Mouse (Mus musculus) neural tube, embryonic 11.5 days (tissue): Measurements from ENCODE around the gene Lima1. TPM values are rescaled to one million over a fixed set of nuclear protein-coding genes. Genes with fewer than 3 reads are reported as not detected.
"Not testable (repeated sequence)": the region's sequence is repeated elsewhere in the genome, so short reads cannot be mapped to it uniquely, and the experiment has no call there.

Experiments
- ATAC-seq: fragments of 200-750 bp; cut with Nextera tagmentation; 2 replicates; pipeline ENCODE4 v1.8.0; 2017; ENCODE audit warnings: moderate number of reproducible peaks, mild to moderate bottlenecking, moderate TSS enrichment, moderate library complexity; ENCODE audit not compliant: insufficient read depth, low FRiP score, low TSS enrichment
- DNase-seq: peaks from one replicate; pipeline ENCODE4 v3.0.0-alpha.2; 2015; ENCODE audit warnings: low spot score
- H3K27ac ChIP-seq: fragments of 300-500 bp; sonication (generic); 2 replicates; pipeline ENCODE4 v1.5.1; 2014; ENCODE audit warnings: low read depth, mild to moderate bottlenecking, low read length
- H3K27me3 ChIP-seq: fragments of 300-500 bp; sonication (generic); 2 replicates; pipeline ENCODE4 v1.6.1; 2014; ENCODE audit warnings: mild to moderate bottlenecking, low read length, mixed read lengths; ENCODE audit not compliant: control insufficient read depth, insufficient read depth
- H3K36me3 ChIP-seq: fragments of 300-500 bp; sonication (generic); 2 replicates; pipeline ENCODE4 v1.6.1; 2014; ENCODE audit warnings: mild to moderate bottlenecking, low read length, moderate library complexity, mixed read lengths; ENCODE audit not compliant: control insufficient read depth, insufficient read depth
- H3K4me1 ChIP-seq: fragments of 300-500 bp; sonication (generic); 2 replicates; pipeline ENCODE4 v1.6.1; 2014; ENCODE audit warnings: low read length, mixed read lengths; ENCODE audit not compliant: control insufficient read depth, insufficient read depth
- H3K4me2 ChIP-seq: fragments of 300-500 bp; sonication (generic); 2 replicates; pipeline ENCODE4 v1.6.1; 2014; ENCODE audit warnings: low read depth, mild to moderate bottlenecking, moderate library complexity
- H3K4me3 ChIP-seq: fragments of 300-500 bp; sonication (generic); 2 replicates; pipeline ENCODE4 v1.5.1; 2014; ENCODE audit warnings: low read depth, low read length
- H3K9ac ChIP-seq: fragments of 300-500 bp; sonication (generic); 2 replicates; pipeline ENCODE4 v1.6.1; 2014; ENCODE audit warnings: mild to moderate bottlenecking, low read length
- H3K9me3 ChIP-seq: fragments of 300-500 bp; sonication (generic); 2 replicates; pipeline ENCODE4 v1.6.1; 2016; ENCODE audit warnings: low read length; ENCODE audit not compliant: control insufficient read depth
- WGBS: fragments of 180-500 bp; shearing (Covaris S2); extraction: QIAGEN DNeasy Blood & Tissue Kit; methylation state at CpG from one replicate; pipeline ENCODE4 v1.1.7; 2014; 5-methylcytosine and 5-hydroxymethylcytosine counted together
- polyA plus RNA-seq: library from polyadenylated mRNA; unstranded; fragments of >200 nt; fragmentation: Nextera tagmentation; extraction: Ambion mirVana; gene quantifications from 2 replicates; pipeline ENCODE4 v1.2.1, GENCODE M21; 2014

Gene Lima1
- polyA plus RNA-seq = 33.1 and 40.0 TPM in 2 replicates

DNA sequence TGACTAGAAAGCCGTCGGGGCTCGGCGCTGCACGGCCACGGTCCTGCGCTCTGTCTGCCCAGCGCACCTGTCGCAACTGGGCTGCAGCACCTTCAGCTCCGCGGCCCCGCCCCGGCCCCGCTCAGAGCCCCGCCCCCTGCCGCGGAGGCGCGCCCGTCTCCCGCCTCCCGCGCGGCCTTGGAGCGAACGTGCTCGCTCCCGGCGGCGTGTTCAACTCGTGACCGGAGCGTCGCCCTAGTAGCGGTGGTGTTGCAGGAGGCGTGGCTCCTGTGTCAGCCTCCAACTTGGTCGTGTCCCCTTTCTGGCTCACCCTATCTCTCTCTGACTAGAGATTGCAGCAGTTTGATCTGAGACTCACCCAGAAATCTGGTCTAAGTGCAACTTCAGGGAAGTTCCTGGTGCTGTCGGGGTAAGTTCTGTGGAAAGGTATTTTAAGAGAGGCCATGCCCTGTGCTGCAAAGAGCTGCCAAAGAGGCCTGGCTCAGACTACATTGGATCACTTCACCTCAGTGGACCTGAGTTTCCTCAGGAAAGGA is at the start of gene Lima1:
Lima1 (minus strand) TSS at position 123 of the 536 bp plus-strand sequence.
- Histone ChIP-seq H3K4me2 (peak within 1 kb of the TSS; percentile 96), H3K36me3 (no peaks in the 10 kb centered on the region), H3K4me1 (0 out of 2 replicates have a peak, but pooled peaks cover 3% of the 10 kb centered on the region), H3K27me3 (no peaks in the 10 kb centered on the region), H3K9ac (peak within 1 kb of the TSS; percentile 67), H3K4me3 (peak within 1 kb of the TSS; percentile 62), H3K9me3 (no peaks in the 10 kb centered on the region), H3K27ac (no peak within 1 kb of the TSS)
- WGBS = 1% methylated on average over 36 of the region's 38 CpGs
- DNase-seq (peak; percentile 92), ATAC-seq (peak; percentile 78)

DNA sequence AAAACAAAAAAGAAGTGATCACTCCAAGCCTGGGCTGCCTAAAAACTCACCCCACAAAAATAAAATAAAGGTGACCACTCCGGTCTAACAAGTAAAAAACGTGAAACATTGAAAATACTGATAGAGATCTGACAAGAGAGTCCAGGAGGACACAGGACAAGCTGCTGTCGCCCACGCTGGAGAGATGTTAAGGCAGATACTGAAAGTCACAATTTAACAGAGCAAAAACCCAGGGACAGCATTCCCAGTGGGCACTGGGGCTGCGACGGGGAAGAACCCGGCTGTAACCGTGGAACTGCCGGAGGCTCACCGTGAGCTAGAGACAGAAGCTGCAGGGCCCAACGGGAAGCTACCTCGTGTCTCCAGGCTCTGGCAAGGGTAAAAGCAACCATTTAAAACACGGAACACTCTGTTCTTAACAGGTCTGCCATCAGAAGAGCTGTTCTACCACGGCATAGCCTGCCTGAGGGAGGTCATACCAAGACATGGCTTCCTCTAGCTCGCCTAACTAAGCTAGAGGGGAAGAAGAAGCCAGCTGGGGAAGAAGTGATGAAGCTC is 44.4 kb upstream of the Lima1 start:
- Histone ChIP-seq H3K36me3 (no peaks in the 10 kb centered on the region), H3K27ac (no peak overlapping the region), H3K4me2 (no peak overlapping the region), H3K27me3 (no peaks in the 10 kb centered on the region), H3K9me3 (no peaks in the 10 kb centered on the region), H3K4me3 (no peak overlapping the region), H3K4me1 (no peaks in the 10 kb centered on the region), H3K9ac (no peak overlapping the region)
- ATAC-seq = no peak
- WGBS = 84% methylated on average over 15 of the region's 15 CpGs
- no peak for DNase-seq

DNA sequence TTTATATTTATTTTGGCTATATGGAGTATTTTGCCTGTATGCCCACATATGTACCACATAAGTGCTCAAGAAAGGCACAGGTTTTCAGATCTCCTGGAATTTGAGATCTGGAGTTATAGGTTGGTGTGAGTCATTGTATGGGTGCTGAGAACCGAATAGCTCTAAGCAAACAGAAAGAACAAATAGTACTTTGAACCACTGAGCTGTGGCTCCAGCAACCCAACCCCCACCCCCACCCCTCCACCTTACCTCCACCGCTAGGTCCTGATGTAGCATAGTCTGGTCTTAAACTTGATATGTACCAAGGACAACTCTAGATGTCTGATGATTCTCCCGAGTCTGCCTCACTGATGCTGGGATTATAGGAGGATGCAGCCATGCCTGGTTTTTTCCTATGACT is 42.0 kb upstream of the Lima1 start:
- Histone ChIP-seq H3K9ac (no peak overlapping the region), H3K4me3 (no peak overlapping the region), H3K4me2 (no peak overlapping the region), H3K9me3 (no peaks in the 10 kb centered on the region), H3K36me3 (no peaks in the 10 kb centered on the region), H3K27me3 (no peaks in the 10 kb centered on the region), H3K27ac (no peak overlapping the region), H3K4me1 (no peaks in the 10 kb centered on the region)
- ATAC-seq (no peak), DNase-seq (no peak)
- 82% methylated on average over 3 of the region's 3 CpGs for WGBS

DNA sequence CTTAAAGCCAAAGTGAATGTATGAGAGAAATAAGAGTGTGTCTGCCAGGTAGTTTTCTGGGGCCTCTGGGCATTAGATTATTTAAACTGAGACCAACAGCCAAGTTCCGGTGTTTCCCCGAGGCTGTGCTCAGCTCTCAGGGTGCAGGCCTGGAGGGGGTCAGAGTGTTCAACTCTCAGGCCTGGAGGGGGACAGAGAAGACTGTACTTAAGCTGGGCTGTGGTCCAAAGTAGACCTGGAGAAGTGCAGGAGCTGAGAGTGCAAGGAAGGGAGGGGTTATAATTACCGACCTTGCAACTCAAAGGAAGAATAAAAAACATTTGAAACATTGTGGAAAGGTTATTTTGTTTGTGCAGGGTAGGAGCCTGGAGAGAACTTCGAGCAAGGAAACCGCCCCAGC is 39.4 kb upstream of the Lima1 start:
- Histone ChIP-seq H3K9me3 (no peaks in the 10 kb centered on the region), H3K4me1 (no peaks in the 10 kb centered on the region), H3K27ac (no peak overlapping the region), H3K27me3 (no peaks in the 10 kb centered on the region), H3K9ac (no peak overlapping the region), H3K4me2 (no peak overlapping the region), H3K36me3 (no peaks in the 10 kb centered on the region), H3K4me3 (no peak overlapping the region)
- WGBS = 81% methylated on average over 5 of the region's 5 CpGs
- DNase-seq (no peak), ATAC-seq (no peak)

DNA sequence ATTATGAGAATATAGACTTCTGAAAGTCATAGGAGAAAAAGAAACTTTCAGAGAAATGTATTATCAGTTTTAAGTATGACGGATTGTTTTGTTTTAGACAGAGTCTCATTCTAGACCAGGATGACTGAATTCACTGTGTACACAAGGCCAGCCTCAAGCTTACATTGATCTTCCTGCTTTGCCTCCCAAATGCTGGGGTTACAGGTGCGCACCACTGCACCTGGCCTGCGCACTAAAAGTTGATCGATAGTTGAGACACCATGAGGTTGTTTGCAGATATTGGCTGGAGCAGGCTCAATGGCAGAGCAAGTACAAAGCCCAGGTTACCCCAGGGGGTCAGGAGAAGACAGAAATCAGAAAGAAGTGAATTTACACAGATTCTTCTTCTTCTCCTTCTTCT is 36.5 kb upstream of the Lima1 start:
- ATAC-seq (no peak), DNase-seq (no peak)
- H3K4me2 ChIP-seq = no peak overlapping the region
- H3K9me3 ChIP-seq = no peaks in the 10 kb centered on the region
- H3K27me3 ChIP-seq = no peaks in the 10 kb centered on the region
- no peak overlapping the region for H3K4me3 ChIP-seq
- H3K4me1 ChIP-seq = no peaks in the 10 kb centered on the region
- H3K27ac ChIP-seq = no peak overlapping the region
- no peak overlapping the region for H3K9ac ChIP-seq
- no peaks in the 10 kb centered on the region for H3K36me3 ChIP-seq
- WGBS = 90% methylated on average over 4 of the region's 4 CpGs

DNA sequence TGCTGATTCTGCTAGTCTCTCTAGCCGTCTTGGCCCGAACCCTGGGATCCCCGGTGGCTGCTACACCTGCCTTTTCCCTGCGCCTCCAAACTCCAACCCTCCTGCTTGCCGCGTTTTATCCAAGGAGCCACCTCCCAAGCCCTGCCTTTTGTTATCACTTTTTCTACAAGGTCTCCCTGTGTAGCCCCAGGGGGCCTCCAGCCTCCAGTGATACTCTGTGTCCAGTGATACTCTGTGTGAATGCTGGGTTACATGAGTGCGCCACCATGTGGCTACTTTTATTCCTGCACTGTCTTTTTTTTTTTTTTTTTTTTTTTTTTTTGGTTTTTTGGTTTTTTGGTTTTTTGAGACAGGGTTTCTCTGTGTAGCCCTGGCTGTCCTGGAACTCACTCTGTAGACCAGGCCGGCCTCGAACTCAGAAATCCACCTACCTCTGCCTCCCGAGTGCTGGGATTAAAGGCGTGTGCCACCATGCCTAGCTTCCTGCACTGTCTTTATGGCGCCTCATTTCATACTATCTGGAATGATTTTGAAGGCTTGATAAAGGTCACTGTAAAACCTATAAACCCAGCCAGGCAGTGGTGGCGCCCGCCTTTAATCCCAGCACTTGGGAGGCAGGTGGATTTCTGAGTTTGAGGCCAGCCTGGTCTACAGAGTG is 34.2 kb upstream of the Lima1 start:
- not testable (repeated sequence) for H3K27ac ChIP-seq, H3K4me2 ChIP-seq, H3K4me1 ChIP-seq, H3K27me3 ChIP-seq, ATAC-seq, H3K36me3 ChIP-seq, H3K4me3 ChIP-seq, H3K9me3 ChIP-seq, H3K9ac ChIP-seq
- 42% methylated on average over 14 of the region's 14 CpGs for WGBS
- peak; percentile 35 for DNase-seq

DNA sequence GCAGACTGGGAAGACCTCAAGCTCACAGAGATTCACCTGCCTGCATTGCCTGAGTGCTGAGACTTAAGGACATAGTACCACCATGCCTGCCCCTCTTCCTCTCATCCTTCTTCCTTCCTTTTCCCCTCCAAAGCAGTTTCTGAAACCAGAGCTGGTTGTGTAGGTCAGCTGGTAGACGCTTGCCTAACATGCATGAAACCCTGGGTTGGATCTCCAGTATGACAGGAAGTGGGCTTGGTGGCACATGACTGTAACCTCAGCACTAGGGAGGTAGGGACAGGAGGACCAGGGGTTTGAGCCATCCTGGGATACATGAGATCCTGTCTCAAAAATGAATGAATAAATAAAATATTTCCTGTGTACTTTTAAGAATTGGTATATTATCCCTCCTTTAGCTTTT is 32.3 kb upstream of the Lima1 start:
- Histone ChIP-seq H3K36me3 (no peaks in the 10 kb centered on the region), H3K27ac (no peak overlapping the region), H3K4me3 (no peak overlapping the region), H3K4me2 (no peak overlapping the region), H3K9ac (no peak overlapping the region), H3K27me3 (no peaks in the 10 kb centered on the region), H3K9me3 (no peaks in the 10 kb centered on the region), H3K4me1 (no peaks in the 10 kb centered on the region)
- DNase-seq (no peak), ATAC-seq (no peak)
- WGBS = 84% methylated on average over 1 of the region's 1 CpGs

DNA sequence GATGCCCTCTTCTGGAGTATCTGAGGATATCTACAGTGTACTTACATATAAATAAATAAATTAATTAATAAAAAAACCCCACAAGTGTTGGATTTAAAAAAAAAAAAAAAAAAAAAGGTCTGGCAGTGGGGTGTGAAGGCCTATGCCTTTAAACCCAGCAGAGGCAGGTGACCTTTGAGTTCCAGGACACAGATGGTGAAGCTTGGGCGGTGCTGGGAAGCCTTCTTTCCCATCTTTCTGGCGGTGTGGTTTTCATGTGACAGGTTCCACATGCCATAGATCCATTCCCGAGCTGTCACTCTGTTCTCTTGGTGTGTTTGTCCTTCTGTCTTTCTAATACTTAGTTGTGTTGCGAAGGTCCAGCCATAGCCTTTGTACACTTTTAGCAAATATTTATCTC is 31.8 kb upstream of the Lima1 start:
- DNase-seq (no peak), ATAC-seq (no peak)
- 87% methylated on average over 4 of the region's 4 CpGs for WGBS
- Histone ChIP-seq H3K9me3 (no peaks in the 10 kb centered on the region), H3K9ac (no peak overlapping the region), H3K4me1 (no peaks in the 10 kb centered on the region), H3K36me3 (no peaks in the 10 kb centered on the region), H3K27me3 (no peaks in the 10 kb centered on the region), H3K4me2 (no peak overlapping the region), H3K27ac (no peak overlapping the region), H3K4me3 (no peak overlapping the region)

DNA sequence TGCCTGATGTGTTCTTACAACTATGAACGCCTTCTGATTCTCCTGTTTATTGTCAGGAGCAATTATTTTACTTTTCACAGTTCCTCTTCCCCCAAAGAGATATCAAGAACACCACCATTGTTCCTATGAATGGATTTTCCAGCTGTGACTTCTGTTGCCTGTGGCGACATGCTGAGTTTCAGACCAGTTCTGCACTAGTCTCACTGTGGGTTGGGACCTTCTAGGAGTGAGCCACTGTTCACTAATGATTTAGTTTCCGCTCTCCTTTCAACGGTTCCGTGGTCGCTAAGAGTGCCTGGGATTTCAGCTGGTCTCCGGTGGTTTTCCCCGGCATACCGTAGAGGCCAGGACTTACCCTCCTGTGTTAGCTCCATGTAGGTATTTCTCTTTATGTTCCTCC is 29.6 kb upstream of the Lima1 start:
- no peak for ATAC-seq
- no peak overlapping the region for H3K4me2 ChIP-seq
- 75% methylated on average over 9 of the region's 9 CpGs for WGBS

More for the DNA sequence above, 29.6 kb upstream of the Lima1 start:
- Histone ChIP-seq H3K27me3 (no peaks in the 10 kb centered on the region), H3K9ac (no peak overlapping the region), H3K27ac (no peak overlapping the region), H3K36me3 (no peaks in the 10 kb centered on the region), H3K4me3 (no peak overlapping the region), H3K4me1 (no peaks in the 10 kb centered on the region), H3K9me3 (no peaks in the 10 kb centered on the region)
- DNase-seq = no peak
